Mouse (Mus musculus) adrenal gland, postnatal 10 days (tissue): ENCODE measurements at regions not wholly inside any gene's neighbourhood (a gene's known extent, or its start where the extent isn't known, plus 50 kb on each side); places are given as distances from the start of the nearest gene placed in this dataset.

Experiments
- DNase-seq: peaks from one replicate; pipeline ENCODE4 v3.0.0; 2021; ENCODE audit warnings: mixed read lengths

- DNase-seq: peak; percentile 44
These were observed 61.2 kb upstream of the Ankrd28 start for GRCm38 (mm10) chr14:31891500-31892185.

- no peak for DNase-seq
These were observed 61.7 kb upstream of the Ankrd28 start for GRCm38 (mm10) chr14:31892186-31892510.

- DNase-seq: no peak
These were observed 66.0 kb upstream of the Ankrd28 start for GRCm38 (mm10) chr14:31896500-31896899.

- no peak for DNase-seq
These were observed 69.1 kb upstream of the Ankrd28 start for GRCm38 (mm10) chr14:31899504-31899903.

GRCm38 (mm10) chr14:31899906-31900305 lies 69.5 kb upstream of the Ankrd28 start:
- no peak for DNase-seq

GRCm38 (mm10) chr14:31901901-31902300 lies 71.5 kb upstream of the Ankrd28 start:
- DNase-seq: no peak

- no peak for DNase-seq
These were observed 73.2 kb upstream of the Ankrd28 start for GRCm38 (mm10) chr14:31903664-31904063.

- no peak for DNase-seq
These were observed 78.1 kb upstream of the Ankrd28 start for GRCm38 (mm10) chr14:31908591-31908990.

- no peak for DNase-seq
These were observed 78.8 kb upstream of the Ankrd28 start for GRCm38 (mm10) chr14:31909291-31909690.

- no peak for DNase-seq
These were observed 80.4 kb upstream of the Ankrd28 start for GRCm38 (mm10) chr14:31910809-31911208.

GRCm38 (mm10) chr14:31918461-31918860 lies 88.0 kb upstream of the Ankrd28 start:
- DNase-seq: no peak

GRCm38 (mm10) chr14:31918921-31919320 lies 88.5 kb upstream of the Ankrd28 start:
- DNase-seq: no peak

GRCm38 (mm10) chr14:31929161-31929707 lies 98.8 kb upstream of the Ankrd28 start:
- peak; percentile 39 for DNase-seq

- peak; percentile 76 for DNase-seq
These were observed 98.4 kb upstream of the Galnt15 start for GRCm38 (mm10) chr14:31930367-31930766.

- no peak for DNase-seq
These were observed 96.8 kb upstream of the Galnt15 start for GRCm38 (mm10) chr14:31931971-31932370.

GRCm38 (mm10) chr14:31933441-31933840 lies 95.3 kb upstream of the Galnt15 start:
- no peak for DNase-seq

GRCm38 (mm10) chr14:31933841-31934271 lies 94.9 kb upstream of the Galnt15 start:
- DNase-seq: peak; percentile 37

- no peak for DNase-seq
These were observed 94.5 kb upstream of the Galnt15 start for GRCm38 (mm10) chr14:31934321-31934720.

GRCm38 (mm10) chr14:31934771-31935170 lies 94.0 kb upstream of the Galnt15 start:
- DNase-seq: no peak

- no peak for DNase-seq
These were observed 93.4 kb upstream of the Galnt15 start for GRCm38 (mm10) chr14:31935411-31935810.

GRCm38 (mm10) chr14:31936581-31936980 lies 92.2 kb upstream of the Galnt15 start:
- DNase-seq: no peak

- DNase-seq: no peak
These were observed 87.9 kb upstream of the Galnt15 start for GRCm38 (mm10) chr14:31940900-31941299.

- peak; percentile 64 for DNase-seq
These were observed 86.4 kb upstream of the Galnt15 start for GRCm38 (mm10) chr14:31942266-31942960.

- no peak for DNase-seq
These were observed 84.1 kb upstream of the Galnt15 start for GRCm38 (mm10) chr14:31944682-31945081.
